Mouse (Mus musculus) kidney, postnatal 4 days (tissue): Measurements from ENCODE around the gene Tax1bp1.

Source experiments
- DNase-seq, 2 experiments: peaks; one replicate each; pipeline ENCODE4 v3.0.0; 2021; ENCODE audit warnings: mixed read lengths in 2 of 2

Gene Tax1bp1

GRCm38 (mm10) chr6:52707815-52708214 is 5.7 kb upstream of the Tax1bp1 start:
- DNase-seq = no peak

GRCm38 (mm10) chr6:52712563-52712962 is 966 bp upstream of the Tax1bp1 start:
- no peak for DNase-seq

- peak; percentile 75 to 84 for DNase-seq
Measured at GRCm38 (mm10) chr6:52713897-52714509, 474 bp downstream of the Tax1bp1 start.

GRCm38 (mm10) chr6:52717493-52718192 is 4.1 kb downstream of the Tax1bp1 start:
- no peak for DNase-seq

GRCm38 (mm10) chr6:52724805-52725439 is 11.4 kb downstream of the Tax1bp1 start:
- DNase-seq = peak; percentile 66 to 70

- no peak for DNase-seq
Measured at GRCm38 (mm10) chr6:52730338-52730737, 16.8 kb downstream of the Tax1bp1 start.

- no peak for DNase-seq
Measured at GRCm38 (mm10) chr6:52734630-52735029, 21.1 kb downstream of the Tax1bp1 start.

- DNase-seq = no peak
Measured at GRCm38 (mm10) chr6:52752832-52753231, 39.3 kb downstream of the Tax1bp1 start.

GRCm38 (mm10) chr6:52765206-52765605 is 51.7 kb downstream of the Tax1bp1 start:
- no peak for DNase-seq

- no peak for DNase-seq
Measured at GRCm38 (mm10) chr6:52770789-52771188, 57.3 kb downstream of the Tax1bp1 start.

GRCm38 (mm10) chr6:52773132-52773531 is 59.6 kb downstream of the Tax1bp1 start:
- no peak for DNase-seq

- no peak for DNase-seq
Measured at GRCm38 (mm10) chr6:52775350-52775749, 61.8 kb downstream of the Tax1bp1 start.

- DNase-seq = no peak
Measured at GRCm38 (mm10) chr6:52775956-52776355, 62.4 kb downstream of the Tax1bp1 start.

- no peak for DNase-seq
Measured at GRCm38 (mm10) chr6:52777034-52777433, 63.5 kb downstream of the Tax1bp1 start.

GRCm38 (mm10) chr6:52778523-52778922 is 65.0 kb downstream of the Tax1bp1 start:
- DNase-seq = no peak

- no peak for DNase-seq
Measured at GRCm38 (mm10) chr6:52779546-52779945, 66.0 kb downstream of the Tax1bp1 start.

- no peak for DNase-seq
Measured at GRCm38 (mm10) chr6:52790316-52790715, 76.8 kb downstream of the Tax1bp1 start.

GRCm38 (mm10) chr6:52790781-52791180 is 77.3 kb downstream of the Tax1bp1 start:
- DNase-seq = no peak

- DNase-seq = no peak
Measured at GRCm38 (mm10) chr6:52792455-52792854, 78.9 kb downstream of the Tax1bp1 start.

GRCm38 (mm10) chr6:52795029-52795841 is 81.7 kb downstream of the Tax1bp1 start:
- peak in 1 of 2 experiments; percentile 19 for DNase-seq

GRCm38 (mm10) chr6:52796035-52796598 is 82.6 kb downstream of the Tax1bp1 start:
- DNase-seq = peak; percentile 50 to 59

GRCm38 (mm10) chr6:52796691-52797090 is 83.2 kb downstream of the Tax1bp1 start:
- no peak for DNase-seq
